Mouse (Mus musculus) Patski (cell line): ENCODE data around the gene Tex264. TPM values are rescaled to one million over a fixed set of nuclear protein-coding genes. Genes with fewer than 3 reads are reported as not detected.
A peak's percentile ranks its signal among the peaks of the same experiment; 100 is the strongest.
"Not testable (repeated sequence)": the region's sequence is repeated elsewhere in the genome, so short reads cannot be mapped to it uniquely, and the experiment has no call there.

Experiments
- ATAC-seq: fragments of 100-300 bp; one replicate; pipeline ENCODE4 v1.8.0; 2021
- CTCF ChIA-PET: fragments of 350-600 bp; sonication (Branson Sonifier 250); formaldehyde crosslinking; loops from one replicate; lab custom pipeline; 2022; ENCODE audit warnings: inconsistent platforms; lab: Charles Lee
- POLR2A ChIA-PET: fragments of 350-600 bp; sonication (Branson Sonifier 250); formaldehyde crosslinking; loops from one replicate; lab custom pipeline; 2022; ENCODE audit warnings: antibody characterized with exemption, inconsistent platforms; lab: Charles Lee
- DNase-seq: peaks from one replicate; pipeline ENCODE4 v3.0.0-alpha.2; 2011; ENCODE audit warnings: low read depth, low spot score
- H3K27me3 ChIP-seq: fragments of 371-371 bp; one replicate; pipeline ENCODE4 v1.5.1; 2021
- CTCF ChIP-seq: fragments of 100-300 bp; IDR thresholded peaks from one replicate; pipeline ENCODE4 v1.5.1; 2021
- in situ Hi-C: fragments of 300-500 bp; cut with MboI; formaldehyde crosslinking; loops from 3 replicates; pipeline ENCODE4 v1.11.1; 2018; ENCODE audit warnings: low pct_unique_long_range_greater_than_20kb, mixed read lengths
- polyA plus RNA-seq: library from polyadenylated mRNA; unstranded; gene quantifications from one replicate; pipeline ENCODE4 v1.2.3, GENCODE M21; 2021

The Tex264 gene
- polyA plus RNA-seq, 1 experiment from 2014 or later = 162 TPM

DNA sequence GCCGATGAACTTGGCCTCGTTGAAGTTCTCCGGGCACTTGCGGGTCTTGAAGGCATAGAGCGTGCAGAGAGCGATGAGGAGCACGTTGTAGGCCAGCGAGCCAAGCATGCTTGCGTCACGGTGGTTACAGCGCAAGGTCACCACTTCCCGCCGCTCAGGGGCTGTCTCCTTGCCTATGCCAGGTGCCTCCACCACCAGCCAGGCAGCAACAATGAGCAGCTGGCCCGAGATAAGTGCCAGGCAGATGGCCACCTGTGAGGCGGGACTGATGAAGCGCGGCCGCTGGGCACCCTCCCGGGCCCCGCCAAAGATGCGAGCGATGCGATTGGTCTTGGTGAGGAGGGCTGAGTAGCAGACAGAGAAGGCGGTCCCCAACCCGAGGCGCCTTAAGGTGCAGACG lies 38.5 kb downstream of the Tex264 start:
- ChIA-PET CTCF (no interaction called here), POLR2A (no interaction called here)
- no peak for DNase-seq
- H3K27me3 ChIP-seq = peaks cover 26% of the 10 kb centered on the region
- no peak for ATAC-seq
- in situ Hi-C loops = no loop called here
- TF ChIP-seq CTCF = no peak

DNA sequence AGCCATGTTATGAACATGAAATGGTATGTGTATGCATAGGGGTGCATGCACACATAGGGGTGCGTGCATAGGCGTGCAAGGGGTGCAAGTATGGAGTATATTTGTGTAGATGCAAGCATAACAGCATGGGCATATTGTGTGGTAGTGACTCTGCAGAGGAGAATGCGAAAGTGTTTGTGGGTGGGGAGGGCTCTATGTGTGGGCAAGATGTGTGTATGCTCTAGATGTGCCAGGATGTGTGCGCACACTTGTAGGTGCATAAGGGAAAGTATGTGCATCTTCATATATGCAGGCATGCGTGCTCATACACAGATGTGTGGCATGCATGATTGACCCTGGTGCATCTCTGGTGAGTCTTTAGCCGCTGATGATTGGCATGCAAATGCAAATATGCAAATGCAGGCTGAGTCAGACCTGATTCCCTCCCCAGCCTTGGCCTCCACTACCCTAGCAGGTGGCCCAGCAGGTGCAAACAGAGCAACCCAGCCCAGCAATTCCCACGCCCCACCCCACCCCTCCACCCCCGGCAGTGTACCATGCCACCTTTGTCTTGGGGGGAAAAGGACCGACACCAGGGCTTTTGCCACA lies 39.9 kb downstream of the Tex264 start:
- no peak for TF ChIP-seq CTCF
- in situ Hi-C loops = no loop called here
- ChIA-PET POLR2A (no interaction called here), CTCF (no interaction called here)
- ATAC-seq = no peak
- peaks cover 22% of the 10 kb centered on the region for H3K27me3 ChIP-seq
- no peak for DNase-seq

DNA sequence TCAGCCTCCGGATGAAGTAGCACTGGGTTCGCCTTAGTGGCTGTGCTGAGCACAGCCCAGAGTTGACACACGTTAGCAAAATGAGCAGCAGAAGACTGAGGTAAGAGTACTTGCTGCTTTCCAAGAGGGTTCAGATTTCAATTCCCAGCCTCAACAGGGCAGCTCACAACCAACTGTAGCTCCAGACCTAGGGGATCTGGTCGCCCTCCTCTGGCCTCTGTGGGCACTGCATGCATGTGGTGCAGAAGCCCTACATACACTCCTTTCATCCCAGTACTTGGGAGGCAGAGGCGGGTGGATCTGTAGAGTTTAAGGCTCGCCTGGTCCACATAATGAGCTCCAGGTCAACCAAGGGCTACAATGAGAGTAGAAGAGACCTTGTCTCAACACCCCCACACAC lies 41.9 kb downstream of the Tex264 start:
- CTCF ChIA-PET = interaction anchor here (0.7 to 2.4 kb wide), 7 partner anchors 9 to 44 kb away, joined by 3 to 10 read pairs (median 4); no protein-coding TSS in a partner anchor
- DNase-seq = no peak
- H3K27me3 ChIP-seq = peaks cover 23% of the 10 kb centered on the region
- in situ Hi-C loops = no loop called here
- POLR2A ChIA-PET = no interaction called here
- no peak for ATAC-seq
- TF ChIP-seq CTCF = no peak

DNA sequence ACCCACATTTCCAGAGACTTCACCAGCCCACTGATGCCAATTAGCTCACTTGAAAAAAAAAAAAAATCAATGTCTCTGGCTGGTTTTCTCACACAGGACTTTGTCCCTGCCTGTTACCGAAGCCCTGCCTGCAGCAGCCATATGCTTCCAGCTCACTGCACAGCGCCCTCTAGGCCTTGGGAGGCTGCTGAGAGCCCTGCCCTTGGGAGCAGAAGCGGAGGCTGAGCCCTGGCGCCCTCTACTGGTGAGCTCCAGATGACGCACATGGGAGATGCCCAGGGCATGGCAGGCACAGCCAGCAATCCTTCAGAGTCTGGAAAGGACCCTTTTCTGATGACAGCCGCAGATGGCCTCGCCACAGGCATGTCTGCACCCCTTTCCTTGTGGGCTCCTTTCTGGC lies 42.6 kb downstream of the Tex264 start:
- ChIA-PET CTCF (interaction anchor here (0.7 to 2.4 kb wide), 11 partner anchors 8 to 111 kb away, joined by 3 to 10 read pairs (median 4); no protein-coding TSS in a partner anchor), POLR2A (no interaction called here)
- peak; percentile 70 for ATAC-seq
- peak; percentile 20 for DNase-seq
- peak; percentile 98 for TF ChIP-seq CTCF
- peaks cover 22% of the 10 kb centered on the region for H3K27me3 ChIP-seq
- in situ Hi-C loops = no loop called here

DNA sequence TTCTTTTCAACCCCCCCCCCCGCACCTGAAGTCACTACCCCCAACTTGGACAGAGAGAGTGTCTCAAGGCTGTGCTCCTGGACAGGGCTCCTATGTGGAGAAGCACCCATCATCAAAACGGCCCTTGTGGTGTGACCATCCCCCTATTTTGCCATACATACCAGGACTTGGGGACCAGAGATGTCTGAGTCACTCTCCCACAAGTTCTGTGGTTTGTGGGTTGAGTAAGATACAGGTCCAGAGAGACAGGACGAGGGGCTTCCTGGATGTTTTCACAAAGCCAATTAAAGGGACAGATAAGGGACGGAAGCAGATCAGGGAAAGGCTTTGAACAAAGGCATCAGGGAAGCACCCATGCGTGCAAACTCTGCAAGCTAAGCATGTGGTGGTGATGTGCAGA lies 44.4 kb downstream of the Tex264 start:
- ATAC-seq (no peak), DNase-seq (no peak)
- ChIA-PET CTCF (interaction anchor here (2.1 kb wide), 1 partner anchor 109 kb away, joined by 6 read pairs; no protein-coding TSS in a partner anchor), POLR2A (no interaction called here)
- in situ Hi-C loops = no loop called here
- no peak for TF ChIP-seq CTCF
- peaks cover 10% of the 10 kb centered on the region for H3K27me3 ChIP-seq

DNA sequence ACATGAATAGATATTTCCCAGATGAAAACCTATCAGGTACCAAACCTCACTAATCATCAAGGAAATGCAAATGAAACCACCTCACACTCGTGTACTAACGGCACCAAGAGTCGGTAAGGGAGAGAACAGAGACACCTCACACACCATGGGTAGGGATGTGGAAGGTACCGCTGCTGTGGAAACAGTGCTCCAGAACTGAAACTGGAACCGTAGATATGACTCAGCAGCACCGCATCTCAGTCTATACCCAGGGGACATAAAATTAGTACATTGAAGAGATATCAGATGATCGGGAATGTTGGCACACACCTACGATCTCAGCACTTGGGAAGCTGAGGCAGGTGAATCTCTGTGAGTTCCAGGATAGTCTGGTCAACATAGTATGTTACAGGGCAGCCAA lies 47.6 kb downstream of the Tex264 start:
- TF ChIP-seq CTCF = no peak
- in situ Hi-C loops = no loop called here
- H3K27me3 ChIP-seq = peaks cover 12% of the 10 kb centered on the region
- no peak for ATAC-seq
- ChIA-PET CTCF (no interaction called here), POLR2A (no interaction called here)
- no peak for DNase-seq

DNA sequence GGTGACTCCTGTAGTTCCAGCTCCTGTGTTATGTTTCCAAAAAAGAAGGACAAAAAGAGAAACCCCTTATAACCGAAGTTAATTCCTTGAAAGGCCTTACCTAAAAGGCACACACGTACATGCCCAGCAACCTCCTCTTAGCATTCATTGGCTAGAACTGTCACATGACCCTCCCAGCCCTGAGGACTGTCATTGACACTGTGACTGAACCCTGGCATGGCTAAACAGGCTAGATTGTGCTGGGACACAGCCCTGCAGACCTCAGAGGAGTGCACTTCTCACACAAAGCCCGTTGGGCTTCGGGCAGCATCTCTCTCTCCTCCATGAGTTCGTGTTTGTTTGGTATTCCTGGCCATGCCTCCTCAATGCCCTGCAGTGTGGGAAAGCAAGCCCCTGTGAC lies 53.5 kb downstream of the Tex264 start:
- ATAC-seq (no peak), DNase-seq (no peak)
- H3K27me3 ChIP-seq = peaks cover 3% of the 10 kb centered on the region
- TF ChIP-seq CTCF = no peak
- in situ Hi-C loops = no loop called here
- ChIA-PET POLR2A (no interaction called here), CTCF (no interaction called here)

DNA sequence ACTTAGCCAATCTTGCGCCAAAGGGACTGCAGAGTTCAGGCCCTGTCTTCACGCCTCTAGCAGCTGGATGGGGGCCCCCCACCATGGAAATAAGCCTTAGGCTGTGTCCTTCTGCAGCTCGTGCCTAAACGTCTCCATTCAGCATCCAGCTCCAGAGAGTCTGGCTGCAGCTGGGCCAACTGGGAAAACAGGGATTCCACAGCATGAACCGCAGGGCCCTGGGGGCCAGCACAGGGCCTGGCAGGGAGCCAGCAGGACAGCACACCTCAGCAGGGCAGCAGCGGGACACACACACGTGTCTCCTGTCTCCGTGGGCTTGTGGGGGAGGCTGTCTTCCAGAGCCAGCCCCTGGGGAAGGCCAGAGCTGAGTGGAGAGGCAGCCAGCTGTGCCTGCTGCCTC lies 57.9 kb downstream of the Tex264 start:
- DNase-seq = peak; percentile 2
- in situ Hi-C loops, CTCF ChIA-PET, POLR2A ChIA-PET, H3K27me3 ChIP-seq, ATAC-seq: not testable (repeated sequence)

DNA sequence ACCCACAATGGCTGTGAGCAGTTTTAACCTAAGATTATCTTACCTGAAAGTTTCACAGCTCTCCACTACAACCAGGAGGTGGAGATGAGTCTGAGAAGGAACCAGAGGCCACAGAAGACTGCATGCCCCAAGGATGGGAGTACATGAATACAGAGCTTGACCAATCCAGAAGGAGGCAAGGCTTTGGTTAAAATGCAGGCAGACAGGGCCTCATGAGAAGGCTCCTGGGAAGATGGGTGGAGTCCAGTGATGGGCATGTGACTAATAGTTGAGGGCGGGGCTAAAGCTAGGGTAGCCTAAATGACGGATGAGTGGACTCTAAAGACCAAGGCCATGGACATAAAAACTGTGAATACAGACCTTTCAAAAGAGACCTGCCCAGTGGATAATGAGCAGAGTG lies 59.4 kb downstream of the Tex264 start, which contains the start of gene Iqcf6:
TSS of gene Iqcf6 (plus strand) at position 301 of the 400 bp plus-strand sequence.
- CTCF ChIA-PET = interaction anchor here (1.9 kb wide), 1 partner anchor 11 kb away, joined by 6 read pairs; no protein-coding TSS in a partner anchor
- DNase-seq = no peak
- peaks cover 9% of the 10 kb centered on the region for H3K27me3 ChIP-seq
- in situ Hi-C loops = no loop called here
- POLR2A ChIA-PET = no interaction called here
- no peak for ATAC-seq
- no peak for TF ChIP-seq CTCF

DNA sequence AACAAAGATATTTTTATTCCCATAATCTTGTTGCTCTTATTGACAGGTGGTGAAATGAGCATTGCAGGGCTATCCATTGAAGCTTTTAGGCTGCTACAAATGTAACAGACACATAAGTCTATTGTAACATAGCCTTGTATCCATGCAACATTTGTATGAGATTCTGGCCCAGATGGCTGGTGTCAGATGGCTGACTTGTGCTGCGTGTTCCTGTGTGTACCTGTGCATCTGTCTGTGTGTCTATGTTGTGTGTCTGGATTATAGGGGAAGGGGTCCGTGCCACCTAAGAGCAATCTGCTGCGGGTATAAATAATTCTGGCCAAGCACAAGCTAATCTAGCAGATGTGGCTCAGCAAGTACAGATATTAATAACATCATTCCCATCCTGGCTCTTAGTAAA lies 68.2 kb downstream of the Tex264 start:
- ChIA-PET CTCF (no interaction called here), POLR2A (no interaction called here)
- no peak for DNase-seq
- peaks cover 30% of the 10 kb centered on the region for H3K27me3 ChIP-seq
- in situ Hi-C loops = no loop called here
- TF ChIP-seq CTCF = no peak
- no peak for ATAC-seq

DNA sequence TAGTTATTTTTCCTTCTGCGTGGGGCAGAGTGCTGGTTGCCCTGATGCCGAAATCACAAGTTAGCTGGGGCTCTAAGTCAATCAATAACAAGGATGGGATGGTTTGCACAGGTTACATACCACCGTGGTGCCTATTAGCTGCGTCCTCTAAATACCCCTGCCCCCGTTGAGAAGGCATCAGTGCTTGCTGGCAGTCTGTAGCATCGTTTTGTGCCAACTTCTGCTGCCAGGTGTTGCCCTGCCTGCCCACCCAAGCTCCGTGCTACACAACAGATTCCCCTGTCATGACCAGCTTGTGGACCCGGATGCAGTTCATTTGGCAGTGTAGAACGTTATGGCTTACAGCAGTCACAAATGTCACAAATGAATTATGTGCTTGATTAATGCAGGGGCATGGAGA lies 69.4 kb downstream of the Tex264 start:
- CTCF ChIA-PET = interaction anchor here (1.9 kb wide), 1 partner anchor 10 kb away, joined by 6 read pairs; the partner anchor contains the start of gene Iqcf6

More for the DNA sequence above, 69.4 kb downstream of the Tex264 start:
- ATAC-seq = no peak
- TF ChIP-seq CTCF = no peak
- POLR2A ChIA-PET = no interaction called here
- no peak for DNase-seq
- in situ Hi-C loops = no loop called here
- peaks cover 30% of the 10 kb centered on the region for H3K27me3 ChIP-seq
